Mouse (Mus musculus): ENCODE results near the gene Gga2. TPM values are rescaled to one million over a fixed set of nuclear protein-coding genes. Genes with fewer than 3 reads are reported as not detected.

The Gga2 gene
- polyA plus RNA-seq, 1 experiment from 2014 or later: 76.8 TPM

GRCm38 (mm10) chr7:122050834-122051233 lies 29.8 kb upstream of the Gga2 start:
- no peaks in the 10 kb centered on the region for H3K9me3 ChIP-seq (ENCODE audit: low read depth, low read length)
- H3K27me3 ChIP-seq (ENCODE audit: insufficient read depth, low read length): no peaks in the 10 kb centered on the region
- 76% methylated on average over 1 of the region's 1 CpGs for WGBS
- no peak for TF ChIP-seq CTCF (IDR thresholded peaks at IDR 0.05; ENCODE audit: low read depth)
- H3K27ac ChIP-seq (ENCODE audit: low read depth): no peak overlapping the region
- no peak for ATAC-seq (ENCODE audit: insufficient read depth)
- no peak overlapping the region for H3K4me2 ChIP-seq
- no peak overlapping the region for H3K9ac ChIP-seq
- no peaks in the 10 kb centered on the region for H3K4me1 ChIP-seq (ENCODE audit: insufficient read depth)
- DNase-seq: no peak
- H3K36me3 ChIP-seq (ENCODE audit: insufficient read depth): peaks cover 44% of the 10 kb centered on the region
- no peak overlapping the region for H3K4me3 ChIP-seq (ENCODE audit: low read depth, low read length)

DNA sequence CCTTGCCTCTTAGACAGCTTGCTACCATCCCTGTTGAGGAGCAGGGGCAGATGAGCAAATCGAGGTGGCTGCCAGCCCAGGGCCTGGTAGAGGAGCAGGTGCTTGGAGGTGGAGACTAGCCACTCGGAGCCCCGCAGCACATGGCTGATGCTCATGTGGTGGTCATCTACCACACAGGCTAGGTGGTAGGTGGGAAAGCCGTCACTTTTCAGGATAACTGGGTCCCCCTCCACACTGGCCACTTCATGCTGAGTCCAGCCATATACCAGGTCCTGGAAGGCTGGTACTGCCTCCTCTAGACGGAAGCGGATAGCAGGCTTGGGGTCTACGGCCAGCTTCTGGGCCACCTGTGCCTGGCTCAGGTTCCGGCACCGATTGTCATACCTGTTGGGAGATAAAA lies 27.2 kb upstream of the Gga2 start:
- Histone ChIP-seq H3K4me2 (no peak overlapping the region), H3K9me3 (ENCODE audit: low read depth, low read length) (no peaks in the 10 kb centered on the region), H3K4me3 (ENCODE audit: low read depth, low read length) (no peak overlapping the region), H3K4me1 (ENCODE audit: insufficient read depth) (no peaks in the 10 kb centered on the region), H3K36me3 (ENCODE audit: insufficient read depth) (peaks cover 24% of the 10 kb centered on the region), H3K27ac (ENCODE audit: low read depth) (no peak overlapping the region), H3K27me3 (ENCODE audit: insufficient read depth, low read length) (no peaks in the 10 kb centered on the region), H3K9ac (no peak overlapping the region)
- no peak for DNase-seq
- TF ChIP-seq CTCF (IDR thresholded peaks at IDR 0.05; ENCODE audit: low read depth): no peak
- ATAC-seq (ENCODE audit: insufficient read depth): no peak
- WGBS: 92% methylated on average over 9 of the region's 9 CpGs

DNA sequence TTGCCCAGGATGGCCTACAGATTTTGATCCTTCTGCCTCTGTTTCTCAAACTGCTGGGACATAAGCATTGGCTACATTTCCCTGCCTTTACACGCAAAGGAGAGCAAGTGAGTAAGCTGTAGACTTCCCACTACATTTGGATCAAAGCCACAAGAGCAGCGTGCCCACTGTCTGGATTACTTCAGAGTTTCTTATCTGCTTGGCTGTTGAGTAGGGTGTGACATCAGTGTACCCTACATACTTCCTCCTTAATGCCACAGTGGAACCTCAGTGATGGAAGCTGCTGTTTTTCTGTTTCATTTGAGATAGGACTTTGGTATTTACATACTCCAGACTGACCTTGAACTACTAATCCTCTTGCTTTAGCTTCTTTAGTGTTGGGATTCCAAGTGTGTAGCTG lies 25.8 kb upstream of the Gga2 start:
- Histone ChIP-seq H3K27ac (ENCODE audit: low read depth) (no peak overlapping the region), H3K9ac (no peak overlapping the region), H3K9me3 (ENCODE audit: low read depth, low read length) (no peaks in the 10 kb centered on the region), H3K4me3 (ENCODE audit: low read depth, low read length) (no peak overlapping the region), H3K36me3 (ENCODE audit: insufficient read depth) (peaks cover 24% of the 10 kb centered on the region), H3K27me3 (ENCODE audit: insufficient read depth, low read length) (no peaks in the 10 kb centered on the region), H3K4me2 (no peak overlapping the region), H3K4me1 (ENCODE audit: insufficient read depth) (no peaks in the 10 kb centered on the region)
- TF ChIP-seq CTCF (IDR thresholded peaks at IDR 0.05; ENCODE audit: low read depth): no peak
- DNase-seq (no peak), ATAC-seq (ENCODE audit: insufficient read depth) (no peak)
- 63% methylated on average over 2 of the region's 2 CpGs for WGBS

DNA sequence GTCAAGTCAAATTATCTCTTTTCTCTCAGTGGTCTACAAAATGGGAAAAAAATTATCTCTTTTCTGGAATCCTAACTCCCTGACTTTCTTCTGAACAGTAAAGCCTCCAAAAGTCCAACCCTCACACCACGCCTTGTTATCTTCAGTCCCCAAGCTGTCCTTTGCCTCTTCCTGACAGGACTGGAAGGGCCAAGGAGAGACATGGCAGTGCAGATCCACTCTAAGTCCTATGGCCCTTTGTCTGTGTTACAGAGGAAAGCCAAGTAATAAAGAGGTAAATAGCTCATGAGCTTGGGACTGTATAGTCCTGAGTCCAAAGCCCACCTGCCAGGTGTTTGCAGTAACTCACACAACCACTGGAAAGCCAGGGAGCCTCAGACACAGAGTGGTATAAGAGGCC lies 24.7 kb upstream of the Gga2 start:
- Histone ChIP-seq H3K27me3 (ENCODE audit: insufficient read depth, low read length) (no peaks in the 10 kb centered on the region), H3K4me3 (ENCODE audit: low read depth, low read length) (no peak overlapping the region), H3K27ac (ENCODE audit: low read depth) (peak overlapping the region; percentile 58; the same call in 1 of the 2 replicates), H3K4me2 (no peak overlapping the region), H3K9me3 (ENCODE audit: low read depth, low read length) (no peaks in the 10 kb centered on the region), H3K9ac (no peak overlapping the region), H3K4me1 (ENCODE audit: insufficient read depth) (no peaks in the 10 kb centered on the region), H3K36me3 (ENCODE audit: insufficient read depth) (peaks cover 18% of the 10 kb centered on the region)
- peak; percentile 28; the same call in 1 of the 2 replicates for ATAC-seq (ENCODE audit: insufficient read depth)
- WGBS: 64% methylated on average over 1 of the region's 1 CpGs
- DNase-seq: no peak
- no peak for TF ChIP-seq CTCF (IDR thresholded peaks at IDR 0.05; ENCODE audit: low read depth)

DNA sequence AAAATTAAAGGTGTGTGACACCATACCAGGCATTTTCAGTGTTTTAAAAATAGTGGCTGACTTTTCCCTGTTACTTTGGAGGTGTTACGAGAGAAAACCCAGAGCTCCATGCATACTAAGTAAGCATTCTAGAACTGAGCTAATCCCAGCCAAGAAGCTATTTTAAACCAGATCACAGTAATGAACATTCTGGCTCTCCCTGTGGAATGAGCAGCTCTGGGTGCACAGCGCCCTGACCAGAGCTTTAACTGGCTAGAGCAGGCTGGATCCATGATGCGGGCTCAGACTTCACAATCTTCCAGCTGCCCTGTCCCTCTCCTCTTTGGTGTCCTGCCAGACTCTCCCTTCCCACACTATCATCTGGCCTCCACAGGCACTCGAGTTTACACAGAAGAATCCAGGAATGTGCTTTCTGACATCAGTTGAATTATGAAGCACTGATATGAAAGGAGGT lies 24.2 kb upstream of the Gga2 start:
- H3K36me3 ChIP-seq (ENCODE audit: insufficient read depth): peaks cover 18% of the 10 kb centered on the region
- H3K4me1 ChIP-seq (ENCODE audit: insufficient read depth): no peaks in the 10 kb centered on the region
- H3K9me3 ChIP-seq (ENCODE audit: low read depth, low read length): no peaks in the 10 kb centered on the region
- peak overlapping the region; percentile 58; the same call in 1 of the 2 replicates for H3K27ac ChIP-seq (ENCODE audit: low read depth)
- 49% methylated on average over 4 of the region's 4 CpGs for WGBS
- H3K27me3 ChIP-seq (ENCODE audit: insufficient read depth, low read length): no peaks in the 10 kb centered on the region
- DNase-seq (peak; percentile 73), ATAC-seq (ENCODE audit: insufficient read depth) (peak; percentile 93)
- no peak overlapping the region for H3K9ac ChIP-seq
- no peak for TF ChIP-seq CTCF (IDR thresholded peaks at IDR 0.05; ENCODE audit: low read depth)
- no peak overlapping the region for H3K4me2 ChIP-seq
- H3K4me3 ChIP-seq (ENCODE audit: low read depth, low read length): no peak overlapping the region

DNA sequence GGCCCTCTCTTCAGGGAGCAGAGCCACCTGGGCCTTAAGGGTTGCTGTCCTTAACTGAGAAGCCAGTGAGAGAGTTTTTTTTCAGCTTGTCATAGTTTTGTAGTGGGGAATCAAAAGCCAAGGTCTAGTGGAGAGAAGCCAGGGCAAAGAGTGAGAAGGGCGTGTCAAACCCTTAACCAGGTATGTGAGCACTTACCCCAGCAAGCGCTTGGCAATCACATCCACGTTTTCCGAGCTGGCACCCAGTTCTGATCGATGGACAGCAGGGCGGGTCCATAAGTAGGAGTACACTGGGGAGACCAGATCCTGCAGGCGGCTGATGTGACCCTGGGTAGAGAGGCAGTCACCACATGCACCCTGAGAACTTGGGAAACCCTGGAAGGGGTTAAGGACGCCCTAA lies 23.1 kb upstream of the Gga2 start:
- Histone ChIP-seq H3K4me1 (ENCODE audit: insufficient read depth) (no peaks in the 10 kb centered on the region), H3K9me3 (ENCODE audit: low read depth, low read length) (no peaks in the 10 kb centered on the region), H3K4me2 (no peak overlapping the region), H3K9ac (no peak overlapping the region), H3K4me3 (ENCODE audit: low read depth, low read length) (no peak overlapping the region), H3K27me3 (ENCODE audit: insufficient read depth, low read length) (no peaks in the 10 kb centered on the region), H3K36me3 (ENCODE audit: insufficient read depth) (peaks cover 25% of the 10 kb centered on the region), H3K27ac (ENCODE audit: low read depth) (no peak overlapping the region; the same call in 1 of the 2 replicates)
- DNase-seq: no peak
- ATAC-seq (ENCODE audit: insufficient read depth): no peak
- no peak for TF ChIP-seq CTCF (IDR thresholded peaks at IDR 0.05; ENCODE audit: low read depth)
- 77% methylated on average over 8 of the region's 8 CpGs for WGBS

DNA sequence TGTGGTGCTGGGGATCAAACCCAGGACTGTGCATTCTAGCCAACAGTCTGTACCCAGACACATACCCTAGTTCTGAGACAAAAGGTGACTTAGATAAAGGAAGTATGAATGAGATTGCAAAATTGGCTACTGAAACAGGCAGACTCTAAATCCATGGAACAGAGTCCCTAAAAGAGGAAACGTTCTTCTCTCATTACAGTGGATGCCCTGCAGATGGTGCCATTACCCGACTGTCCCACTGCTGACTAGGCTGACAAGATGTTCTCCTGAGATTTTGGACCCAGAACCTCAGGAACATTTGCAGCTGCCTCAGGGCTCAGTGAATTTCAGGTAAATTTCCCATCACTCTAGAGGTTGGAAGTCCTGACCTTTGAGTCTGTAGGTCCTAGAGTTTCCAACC lies 13.3 kb upstream of the Gga2 start:
- H3K27ac ChIP-seq (ENCODE audit: low read depth): no peak overlapping the region
- no peak for ATAC-seq (ENCODE audit: insufficient read depth)
- no peak overlapping the region for H3K4me3 ChIP-seq (ENCODE audit: low read depth, low read length)
- no peaks in the 10 kb centered on the region for H3K4me1 ChIP-seq (ENCODE audit: insufficient read depth)
- H3K27me3 ChIP-seq (ENCODE audit: insufficient read depth, low read length): no peaks in the 10 kb centered on the region
- peak; percentile 44; the same call in 1 of the 2 replicates for TF ChIP-seq CTCF (IDR thresholded peaks at IDR 0.05; ENCODE audit: low read depth)
- no peak overlapping the region for H3K4me2 ChIP-seq
- no peaks in the 10 kb centered on the region for H3K9me3 ChIP-seq (ENCODE audit: low read depth, low read length)
- DNase-seq: peak; percentile 40
- H3K36me3 ChIP-seq (ENCODE audit: insufficient read depth): peaks cover 14% of the 10 kb centered on the region
- WGBS: 38% methylated on average over 2 of the region's 2 CpGs
- no peak overlapping the region for H3K9ac ChIP-seq

DNA sequence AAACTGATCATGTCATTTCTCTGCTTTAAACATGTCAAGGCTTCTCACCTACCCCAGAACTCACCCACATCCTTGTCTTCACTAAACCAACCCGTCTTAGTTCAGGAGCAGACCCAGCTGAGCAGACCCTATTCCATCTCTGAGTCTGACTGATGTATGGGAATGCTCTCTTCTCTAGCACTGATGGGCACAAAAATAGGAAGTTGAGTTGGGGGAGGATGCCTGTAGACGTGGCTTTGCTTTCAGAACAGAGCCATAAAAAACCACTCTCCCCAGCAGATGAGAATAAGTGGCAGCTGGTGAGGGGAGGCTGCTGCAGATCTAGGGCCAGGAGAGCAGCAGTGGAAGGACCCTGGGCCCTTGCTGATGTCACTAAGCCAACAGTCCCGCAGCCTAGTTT lies 12.3 kb upstream of the Gga2 start:
- Histone ChIP-seq H3K4me3 (ENCODE audit: low read depth, low read length) (no peak overlapping the region), H3K36me3 (ENCODE audit: insufficient read depth) (peaks cover 5% of the 10 kb centered on the region; the same call in 1 of the 2 replicates), H3K9ac (no peak overlapping the region), H3K4me1 (ENCODE audit: insufficient read depth) (no peaks in the 10 kb centered on the region), H3K27ac (ENCODE audit: low read depth) (no peak overlapping the region), H3K27me3 (ENCODE audit: insufficient read depth, low read length) (no peaks in the 10 kb centered on the region), H3K9me3 (ENCODE audit: low read depth, low read length) (no peaks in the 10 kb centered on the region), H3K4me2 (no peak overlapping the region)
- ATAC-seq (ENCODE audit: insufficient read depth) (no peak), DNase-seq (no peak)
- no peak for TF ChIP-seq CTCF (IDR thresholded peaks at IDR 0.05; ENCODE audit: low read depth)
- 50% methylated on average over 3 of the region's 3 CpGs for WGBS
